Mouse (Mus musculus) small intestine, adult 10 weeks (tissue): ENCODE measurements around the gene Syndig1l. TPM values are rescaled to one million over a fixed set of nuclear protein-coding genes. Genes with fewer than 3 reads are reported as not detected.

Experiments
- polyA plus RNA-seq: library from polyadenylated mRNA; stranded (reverse); fragments of 350-450 nt; fragmentation: Illumina TruSeq; extraction: RNeasy Lipid Tissue Mini Kit (QIAGEN cat#74804); gene quantifications from one replicate; pipeline ENCODE4 v1.2.3, GENCODE M21; 2014; ENCODE audit warnings: low replicate concordance

The Syndig1l gene
- not detected for polyA plus RNA-seq

DNA sequence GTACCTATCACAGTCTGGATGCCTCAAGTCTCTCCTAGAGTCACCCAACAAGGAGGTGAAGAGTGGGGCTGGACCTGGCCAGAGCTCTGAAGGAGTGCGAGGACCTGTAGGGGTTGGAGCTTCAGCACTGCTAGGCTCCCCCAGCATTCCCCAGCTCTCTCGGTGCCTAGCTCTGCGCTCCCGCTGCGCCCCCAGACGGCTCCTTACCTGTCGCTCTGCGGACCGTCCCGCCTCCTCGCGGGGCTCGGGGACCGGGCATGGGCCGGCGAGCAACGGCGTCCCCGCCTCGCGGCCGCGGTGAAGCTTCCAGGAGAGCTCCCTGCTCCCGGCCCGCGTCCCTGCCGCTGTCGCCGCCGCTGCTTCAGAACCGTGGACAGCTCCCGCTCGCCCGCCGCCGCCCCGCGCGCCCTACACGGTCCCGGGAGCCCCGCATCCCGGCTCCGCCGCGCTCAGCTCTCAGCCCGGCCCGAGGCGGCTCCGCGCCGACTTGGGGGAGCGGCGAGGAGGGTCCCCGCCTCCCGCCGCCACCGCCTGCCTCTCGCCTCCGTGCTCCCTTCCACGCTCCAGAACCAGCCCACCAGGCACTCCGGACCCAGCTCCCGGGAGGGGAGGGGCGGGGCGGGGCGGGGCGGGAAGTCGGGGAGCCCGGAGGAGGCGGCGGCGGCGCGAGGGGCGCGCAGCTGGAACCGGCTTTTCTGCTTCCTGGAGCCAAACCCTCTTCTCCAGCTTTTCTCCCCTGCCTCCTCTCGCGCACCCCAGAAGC is at the start of gene Syndig1l:
TSS of gene Syndig1l (minus strand) at position 513 of the 763 bp plus-strand sequence.

DNA sequence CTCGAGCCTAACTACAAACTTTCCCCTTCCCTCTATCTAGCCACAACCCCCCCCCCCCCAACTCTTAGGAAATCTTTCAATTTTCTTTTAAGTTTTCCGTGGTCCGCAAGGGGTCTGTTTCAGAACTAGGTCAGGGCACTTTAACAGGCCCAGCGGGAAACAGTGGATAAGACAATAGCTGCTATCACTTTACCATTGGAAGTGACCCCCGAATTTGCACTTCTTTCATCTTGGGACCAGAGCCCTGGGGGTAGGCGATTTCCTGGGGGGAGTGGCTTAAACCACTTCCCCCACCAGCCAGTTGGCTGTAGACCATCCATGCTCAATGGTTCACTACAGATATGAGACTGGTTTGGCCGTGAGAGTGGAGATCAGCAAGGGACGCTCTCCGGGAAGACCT is 58.0 kb downstream of the Syndig1l start, which contains the start of gene Vrtn:
TSS of gene Vrtn (plus strand) at position 366 of the 400 bp plus-strand sequence.

Other genes with a start within 250 kb of the Syndig1l start
- gene Aldh6a1, start 247.8 kb downstream of the Syndig1l start, polyA plus RNA-seq, result 77.5 TPM
- gene Lin52, start 247.4 kb downstream of the Syndig1l start, polyA plus RNA-seq, result 13.1 TPM
- not detected for gene Vsx2, start 129.1 kb downstream of the Syndig1l start, polyA plus RNA-seq
- 2.6 TPM for gene Abcd4, start 81.4 kb downstream of the Syndig1l start, polyA plus RNA-seq
- gene Vrtn, start 57.8 kb downstream of the Syndig1l start, polyA plus RNA-seq, result not detected
- 13.6 TPM for gene Npc2, start 74.3 kb upstream of the Syndig1l start, polyA plus RNA-seq
- 141 TPM for gene Isca2, start 74.4 kb upstream of the Syndig1l start, polyA plus RNA-seq
- 0.52 TPM for gene Ltbp2, start 177.7 kb upstream of the Syndig1l start, polyA plus RNA-seq